Mouse (Mus musculus) adrenal gland, postnatal 4 days (tissue): ENCODE data around the gene Ackr1. TPM values are rescaled to one million over a fixed set of nuclear protein-coding genes. Genes with fewer than 3 reads are reported as not detected.

Experiments used
- DNase-seq, 2 experiments: peaks; one replicate each; pipeline ENCODE4 v3.0.0; 2021 to 2022; ENCODE audit warnings: low spot score in 2 of 2, mixed read lengths in 2 of 2
- long read RNA-seq, 2 experiments: library from polyadenylated mRNA; stranded (forward); transcript quantifications; one replicate each; pipeline ENCODE4 v2.0.0; 2021
- total RNA-seq, 2 experiments: library from RNA; stranded (reverse); gene quantifications; 2 replicates each; pipeline ENCODE4 v1.2.3; 2021

Ackr1 gene
- total RNA-seq = 1 to 10 TPM; 5.0 to 6.2 TPM
- long read RNA-seq, experiment 1, partial matches to known transcripts = 0 of 2 reads
- long read RNA-seq, experiment 1, other reads (novel, unspliced or antisense) = 0 of 2 reads
- long read RNA-seq, experiment 2, partial matches to known transcripts = 0 of 1 reads
- long read RNA-seq, experiment 2, other reads (novel, unspliced or antisense) = 1 of 1 reads

DNA sequence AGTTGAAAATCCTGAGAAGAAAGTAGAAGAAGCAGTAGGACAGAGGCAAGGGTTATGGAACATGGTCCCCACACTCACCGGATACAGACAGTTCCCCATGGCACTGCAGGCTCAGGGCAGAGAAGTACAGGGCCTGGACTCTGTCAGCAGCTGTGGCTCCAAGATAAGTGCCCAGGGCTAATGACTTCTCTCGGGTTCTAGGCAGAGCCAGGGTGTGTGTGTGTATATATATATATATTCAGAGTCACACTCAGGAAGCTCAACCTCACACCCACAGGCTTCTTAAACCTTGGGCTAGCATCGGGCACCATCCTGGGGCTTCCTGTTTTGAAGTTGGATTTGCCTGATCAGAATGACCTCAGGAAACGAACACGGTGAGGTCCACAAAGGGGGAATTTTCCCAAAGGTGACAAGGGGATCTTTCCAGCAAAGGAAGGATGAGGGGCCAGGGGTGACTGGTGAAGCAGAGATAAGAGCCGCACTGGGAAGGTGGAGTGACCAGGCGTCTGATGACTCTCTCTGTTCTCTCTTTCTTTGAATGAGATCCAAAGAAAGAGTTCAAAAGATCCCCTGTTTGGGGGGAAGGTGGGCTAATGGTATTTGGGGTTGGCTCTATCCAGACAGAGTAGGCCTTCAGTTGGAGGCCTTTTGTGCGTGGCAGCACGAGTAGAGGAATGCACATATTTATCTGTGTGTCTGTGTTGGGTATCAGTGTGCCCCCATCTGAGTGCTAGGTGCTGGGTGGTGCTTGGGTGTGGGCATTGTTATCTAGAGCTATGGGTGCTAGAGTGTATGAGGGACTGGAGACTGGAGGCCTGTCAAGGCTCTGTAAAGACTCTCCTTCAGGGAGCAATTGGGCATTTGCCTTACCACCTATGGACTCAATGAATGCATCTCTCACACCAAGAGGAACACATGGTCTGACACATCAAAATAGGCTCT, at the start of gene Ackr1:
TSS of gene Ackr1 (minus strand) at position 439 of the 942 bp plus-strand sequence.
- DNase-seq = no peak

- no peak for DNase-seq
Measured at GRCm38 (mm10) chr1:173381436-173381835, 47.9 kb upstream of the Ackr1 start.

DNA sequence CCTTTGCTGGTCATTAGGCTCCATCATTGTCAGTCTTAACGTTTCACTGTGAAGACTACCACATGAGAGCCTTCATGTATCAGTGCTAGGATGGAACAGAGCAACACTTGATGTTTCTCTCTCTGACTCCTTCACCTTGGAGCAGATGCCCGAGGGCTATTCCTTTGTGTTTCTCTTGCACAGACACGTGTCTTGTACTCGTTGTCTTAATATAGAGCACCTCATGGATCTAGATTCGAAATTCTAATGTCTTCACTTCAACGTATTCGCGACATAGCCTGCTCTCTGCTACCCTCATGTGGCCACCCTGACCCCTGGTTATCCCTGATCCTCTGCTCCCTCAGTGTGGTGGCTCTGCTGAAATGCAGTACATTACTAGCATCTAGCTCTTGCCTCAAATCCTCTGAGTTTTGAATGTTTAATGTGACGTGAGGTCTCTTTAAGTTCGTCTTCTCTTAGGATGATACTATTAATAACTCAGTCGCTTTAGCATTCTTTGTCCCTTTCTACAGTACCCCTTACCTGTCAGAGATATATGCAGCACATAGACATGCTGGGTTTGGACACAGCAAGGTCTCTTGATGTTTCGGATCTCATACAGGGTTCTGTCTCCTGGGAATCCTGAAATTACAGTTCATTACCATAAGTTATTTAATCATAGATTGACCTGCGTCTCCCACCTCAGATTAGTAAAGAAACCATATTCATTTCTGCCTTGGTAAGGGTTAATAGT, 44.0 kb upstream of the Ackr1 start:
- DNase-seq = peak in 1 of 2 experiments; percentile 20

DNA sequence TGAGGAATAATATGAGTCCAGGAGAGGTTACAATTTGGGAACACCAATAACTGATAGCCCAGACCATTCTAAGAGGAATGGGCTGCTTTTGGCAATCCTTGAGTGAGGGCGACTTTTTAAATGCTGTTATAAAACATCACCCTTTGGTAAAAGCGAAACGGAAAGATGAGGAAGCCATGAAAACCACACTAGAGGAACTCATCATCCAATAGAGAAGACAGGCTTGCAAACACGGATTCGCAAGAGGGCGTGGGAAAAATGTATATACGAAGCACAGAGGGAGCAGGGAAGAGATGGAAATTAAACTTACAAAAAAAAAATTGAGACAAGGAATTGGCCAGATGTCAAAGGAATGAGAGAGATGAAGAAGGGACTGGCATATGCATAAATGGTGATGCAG, 40.5 kb upstream of the Ackr1 start:
- no peak for DNase-seq

DNA sequence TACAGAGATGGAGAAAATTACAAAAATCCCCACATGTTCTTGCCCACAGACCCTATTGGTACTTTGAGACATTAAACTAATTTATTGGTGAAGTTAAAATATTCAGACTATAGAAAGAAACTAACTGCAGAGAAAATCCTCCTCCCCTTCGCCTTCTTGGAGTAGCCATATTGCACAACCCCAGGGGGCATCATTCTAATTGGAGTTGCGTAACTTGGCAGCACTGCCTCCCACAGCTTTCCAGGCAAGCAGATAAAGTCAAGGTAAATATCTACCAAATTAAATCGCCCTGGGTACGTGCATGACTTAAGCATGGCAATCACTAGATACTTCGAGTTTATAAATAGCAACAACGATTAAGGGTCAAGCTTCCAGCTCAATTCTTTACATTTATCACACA, 38.0 kb upstream of the Ackr1 start:
- DNase-seq = no peak

DNA sequence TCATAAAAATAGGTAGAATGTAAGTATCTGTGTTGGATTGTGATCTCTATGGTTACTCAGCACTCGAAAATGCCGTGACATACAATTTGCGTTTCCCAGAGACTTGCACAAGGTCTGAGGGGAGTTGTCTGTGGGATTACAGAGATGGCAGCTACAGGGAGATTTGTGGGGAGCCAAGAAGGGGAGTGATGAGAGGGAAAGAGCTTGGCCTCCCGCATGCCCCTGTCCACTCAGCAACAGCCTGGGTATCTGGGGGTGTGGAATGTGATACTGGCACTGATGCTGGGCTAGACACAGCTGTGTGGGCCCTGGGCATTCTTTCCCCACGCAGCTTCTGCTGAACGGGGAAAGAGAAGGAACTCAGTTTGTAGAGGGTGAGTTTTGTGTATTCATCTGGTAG, 36.9 kb upstream of the Ackr1 start:
- DNase-seq = no peak

GRCm38 (mm10) chr1:173369611-173370010, 36.1 kb upstream of the Ackr1 start:
- DNase-seq = no peak

GRCm38 (mm10) chr1:173367356-173368046, 34.0 kb upstream of the Ackr1 start, which contains the start of gene Cadm3:
Gene Cadm3, minus strand, starts transcription at chr1:173367695.
- DNase-seq = no peak

DNA sequence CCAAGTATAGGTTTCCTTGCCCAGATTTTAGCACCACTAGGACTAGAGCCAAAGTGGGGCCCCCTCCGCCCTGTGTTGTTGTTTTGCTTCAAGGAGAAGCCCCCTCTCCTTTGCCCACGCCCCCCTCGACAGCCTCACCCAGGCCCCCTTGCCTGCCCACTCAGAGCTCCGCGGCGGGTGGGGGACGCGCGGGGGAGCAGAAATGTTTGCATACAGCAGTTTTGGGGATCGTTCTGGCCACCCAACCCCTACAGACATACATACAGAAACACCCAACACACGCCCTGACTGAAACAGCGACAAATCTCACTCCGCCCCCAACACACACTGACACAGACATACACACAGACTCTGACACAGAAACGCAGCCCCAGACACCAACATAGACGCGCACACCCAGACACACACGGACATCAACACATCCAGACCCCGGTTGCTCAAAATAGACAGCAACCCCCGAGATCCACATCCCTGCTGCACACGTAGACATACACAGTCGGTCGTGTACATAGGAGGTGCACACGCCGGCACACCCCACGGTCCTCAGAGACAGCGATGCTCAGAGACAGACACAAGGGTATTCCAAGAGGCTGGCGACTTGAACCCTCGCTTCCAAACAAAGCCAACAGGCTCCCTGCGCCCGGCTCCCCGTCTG, 33.3 kb upstream of the Ackr1 start:
- no peak for DNase-seq

- DNase-seq = no peak
Measured at GRCm38 (mm10) chr1:173365970-173366409, 32.4 kb upstream of the Ackr1 start.

DNA sequence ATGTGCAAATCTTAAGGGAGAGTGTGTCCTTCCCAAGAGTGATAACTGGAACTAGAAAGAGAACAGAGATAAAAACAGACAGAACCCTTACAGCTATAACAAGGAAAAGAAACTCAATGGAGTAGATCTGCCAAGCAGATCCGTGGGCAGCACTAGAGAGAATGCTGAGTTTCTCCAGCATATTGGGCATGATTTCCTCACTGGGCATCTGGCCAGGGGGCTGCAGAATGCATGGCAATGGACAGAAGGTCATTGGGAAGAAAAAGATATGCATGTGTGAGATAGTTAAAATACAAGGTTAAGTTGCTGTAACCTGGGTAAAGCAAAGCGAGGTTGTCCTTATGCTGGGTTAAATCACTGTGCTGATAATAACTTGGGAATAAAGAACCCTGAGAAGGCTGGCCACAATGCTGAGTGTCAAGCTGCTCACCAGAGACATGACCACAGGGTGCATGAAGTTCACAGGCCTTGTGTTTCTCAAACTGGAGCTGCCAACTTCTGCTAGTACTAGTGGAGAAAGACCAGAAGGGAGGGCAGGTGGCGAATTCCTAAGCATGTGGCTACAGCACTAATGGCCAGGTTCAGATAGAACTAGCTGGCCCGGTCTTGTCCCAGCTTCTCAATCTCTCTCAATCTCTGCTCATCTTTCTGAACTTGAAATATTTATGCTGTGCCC, 30.7 kb upstream of the Ackr1 start:
- DNase-seq = no peak

DNA sequence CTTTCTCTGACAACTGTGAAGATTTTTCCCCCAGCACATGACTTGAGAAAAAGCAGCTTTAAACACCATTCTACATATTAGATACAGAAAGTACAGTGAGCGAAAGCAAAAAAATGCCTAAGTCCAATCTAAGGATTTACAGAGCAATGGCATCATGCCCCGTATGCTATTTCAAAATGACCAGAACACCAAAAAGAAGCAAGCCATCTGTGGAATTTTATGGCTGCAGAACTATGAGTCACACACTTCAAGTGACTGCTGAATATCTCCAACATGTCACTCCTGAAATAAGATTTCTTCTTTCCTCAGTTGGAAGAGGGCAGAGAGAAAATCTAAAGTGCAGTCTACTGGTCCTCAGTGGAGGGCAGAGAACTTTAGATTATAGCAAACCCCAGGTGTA, 29.9 kb upstream of the Ackr1 start:
- no peak for DNase-seq

DNA sequence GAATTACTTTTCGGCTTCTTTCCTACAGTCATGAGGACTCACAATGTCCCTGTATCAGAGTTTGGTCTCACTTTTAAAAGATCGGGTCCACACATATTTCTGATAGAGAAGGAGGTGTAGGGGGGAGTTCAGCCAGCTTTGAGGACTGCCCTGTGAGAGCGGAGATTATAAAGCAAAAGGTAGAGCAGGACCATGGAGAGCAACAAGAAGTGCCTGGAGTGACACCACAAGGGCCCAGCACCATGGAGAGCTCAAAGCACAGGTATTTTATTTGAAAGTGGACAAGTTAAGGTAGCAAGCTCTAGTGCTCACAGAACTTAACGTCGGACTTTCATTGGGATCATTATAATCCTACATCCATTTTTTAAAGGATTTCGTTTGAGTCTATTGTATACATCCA, 28.1 kb upstream of the Ackr1 start:
- DNase-seq = no peak

GRCm38 (mm10) chr1:173359590-173360290, 26.2 kb upstream of the Ackr1 start:
- no peak for DNase-seq

GRCm38 (mm10) chr1:173357799-173358198, 24.2 kb upstream of the Ackr1 start:
- DNase-seq = no peak

DNA sequence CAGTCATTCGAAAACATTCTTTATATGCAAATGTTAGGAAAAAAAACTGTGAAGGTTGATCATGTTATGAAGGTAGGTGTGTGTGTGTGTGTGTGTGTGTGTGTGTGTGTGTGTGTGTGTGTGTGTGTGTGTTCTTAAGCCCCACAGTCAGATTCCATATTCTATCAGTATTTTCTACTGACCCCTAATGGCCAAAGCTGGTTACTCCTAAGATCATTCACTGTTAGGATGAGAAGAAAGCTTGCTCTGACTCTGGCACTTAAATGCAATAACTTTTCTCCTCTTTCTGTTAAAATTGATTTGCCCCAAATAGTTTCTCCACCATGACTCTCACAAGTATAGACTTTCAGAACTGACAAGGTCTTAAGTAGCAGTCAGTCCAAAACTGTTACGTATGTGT, 23.1 kb upstream of the Ackr1 start:
- no peak for DNase-seq

- DNase-seq = no peak
Measured at GRCm38 (mm10) chr1:173355107-173355846, 21.7 kb upstream of the Ackr1 start.

DNA sequence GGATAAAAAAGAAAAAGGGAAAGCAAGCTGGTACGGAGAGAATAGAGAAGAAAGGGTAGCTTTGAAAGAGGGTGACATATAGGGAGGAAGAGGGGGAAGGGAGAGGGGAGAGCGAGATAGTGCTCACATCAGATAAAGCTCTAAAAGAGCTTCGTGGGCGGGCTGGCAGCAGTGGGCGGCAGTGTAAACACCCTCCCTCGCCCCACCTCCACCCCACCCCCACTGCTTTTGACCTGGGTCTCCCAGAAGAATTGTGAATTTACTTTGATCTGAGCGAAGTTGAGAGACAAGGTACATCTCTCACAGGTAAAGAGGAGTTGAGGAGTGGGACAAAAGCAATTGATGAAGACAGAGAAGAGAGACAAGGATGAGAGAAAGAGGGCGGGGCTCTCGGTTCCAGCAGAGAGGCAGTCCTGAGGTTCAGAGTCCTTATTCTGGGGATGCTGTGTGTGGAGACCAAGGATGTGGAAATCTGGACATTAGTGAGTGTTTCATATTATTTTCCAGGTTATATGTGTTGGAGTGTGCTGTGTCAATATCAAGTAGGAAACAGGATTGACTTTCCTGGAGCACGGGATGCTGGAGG, 16.9 kb upstream of the Ackr1 start, which contains the start of gene Aim2:
TSS of gene Aim2 (plus strand) at position 508 of the 586 bp plus-strand sequence.
- DNase-seq = no peak
